Mouse (Mus musculus) cerebellum, postnatal 36 days (tissue): ENCODE results near the gene Sec14l5.

ENCODE experiments used
- DNase-seq, 2 experiments: peaks; one replicate each; pipeline ENCODE4 v3.0.0; 2021 to 2022; ENCODE audit warnings: mixed read lengths in 2 of 2

Gene Sec14l5

DNA sequence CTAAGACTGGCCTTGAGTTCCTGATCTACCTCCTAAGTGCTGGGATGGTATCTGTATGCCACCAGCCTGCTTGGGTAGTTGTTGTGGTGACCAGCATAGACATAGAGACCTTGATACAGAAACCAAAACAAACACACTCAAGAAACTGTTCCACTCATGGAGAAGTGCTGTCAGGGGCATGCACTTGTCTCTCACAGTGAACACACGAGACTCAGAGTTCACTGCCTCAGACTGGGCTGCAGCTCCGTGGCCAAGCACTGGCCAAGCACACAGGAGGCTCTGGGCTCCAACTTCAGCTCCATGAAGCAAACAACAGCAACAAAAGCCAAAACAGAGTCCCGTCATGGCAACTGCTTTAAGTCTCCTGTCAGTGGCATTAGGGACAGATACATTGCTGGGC is 8.1 kb downstream of the Sec14l5 start:
- no peak for DNase-seq

- DNase-seq = no peak
Measured at GRCm38 (mm10) chr16:5156495-5156894, 9.6 kb downstream of the Sec14l5 start.

DNA sequence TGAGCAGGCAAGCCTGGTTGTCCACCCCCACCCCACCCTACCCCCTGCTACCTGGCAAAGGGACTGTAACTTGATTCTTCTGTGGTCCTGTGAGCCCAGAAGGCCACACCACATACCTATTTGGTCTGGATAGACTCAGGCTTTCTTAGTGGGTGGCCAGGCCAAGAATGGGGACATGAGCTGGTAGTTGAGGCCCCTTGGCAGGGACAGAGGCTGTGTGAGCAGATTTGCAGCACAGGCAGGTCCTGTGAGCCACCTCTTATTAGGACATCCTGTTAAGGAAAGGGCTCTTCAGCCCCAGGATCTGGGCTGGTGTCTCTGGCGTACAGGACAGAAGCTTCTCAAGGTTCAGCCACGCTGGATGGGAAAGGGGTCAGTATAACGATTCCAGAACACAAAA is 10.2 kb downstream of the Sec14l5 start:
- no peak for DNase-seq

DNA sequence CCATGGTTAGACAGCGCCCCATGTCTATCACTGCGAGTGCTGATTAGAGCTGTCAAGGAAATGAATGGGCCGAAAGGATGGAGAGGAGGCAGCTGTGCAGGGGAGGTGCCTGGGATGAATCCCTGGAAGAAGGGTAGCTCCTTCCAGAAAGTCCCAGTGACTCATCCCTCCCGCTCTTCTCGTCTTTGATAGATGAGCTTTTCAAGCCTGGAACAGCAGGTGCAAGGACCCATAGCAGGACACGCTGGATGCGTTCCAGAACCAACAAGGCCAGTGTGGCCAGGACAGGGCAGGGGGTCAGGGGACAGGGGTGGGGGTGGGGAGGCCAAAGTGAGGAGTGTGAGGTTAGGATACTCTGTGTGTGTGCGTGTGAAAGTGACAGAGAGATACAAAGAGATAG is 12.3 kb downstream of the Sec14l5 start:
- no peak for DNase-seq

- DNase-seq = no peak
Measured at GRCm38 (mm10) chr16:5164327-5164726, 17.4 kb downstream of the Sec14l5 start.

- DNase-seq = no peak
Measured at GRCm38 (mm10) chr16:5168038-5168437, 21.1 kb downstream of the Sec14l5 start.

GRCm38 (mm10) chr16:5168829-5169228 is 21.9 kb downstream of the Sec14l5 start:
- DNase-seq = peak; percentile 23 to 26

DNA sequence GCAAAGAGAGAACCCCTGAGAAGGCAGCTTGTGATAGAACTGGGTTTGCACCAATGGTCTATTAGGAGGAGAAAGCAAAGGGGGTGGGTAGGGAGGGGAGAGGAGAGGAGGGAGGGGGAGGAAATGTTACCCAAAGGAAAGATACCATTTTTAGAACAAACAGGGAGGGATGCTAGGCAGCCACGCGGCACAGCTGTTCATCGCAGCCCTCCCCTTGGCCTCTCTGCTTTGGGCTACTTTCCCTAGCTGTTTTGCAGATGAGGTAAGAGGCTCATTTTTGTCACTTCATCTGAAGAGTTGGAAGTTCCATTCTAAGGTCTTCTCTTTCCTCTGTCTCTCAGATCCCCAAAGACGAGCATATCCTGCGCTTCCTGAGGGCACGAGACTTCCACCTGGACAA is 25.7 kb downstream of the Sec14l5 start:
- DNase-seq = no peak

DNA sequence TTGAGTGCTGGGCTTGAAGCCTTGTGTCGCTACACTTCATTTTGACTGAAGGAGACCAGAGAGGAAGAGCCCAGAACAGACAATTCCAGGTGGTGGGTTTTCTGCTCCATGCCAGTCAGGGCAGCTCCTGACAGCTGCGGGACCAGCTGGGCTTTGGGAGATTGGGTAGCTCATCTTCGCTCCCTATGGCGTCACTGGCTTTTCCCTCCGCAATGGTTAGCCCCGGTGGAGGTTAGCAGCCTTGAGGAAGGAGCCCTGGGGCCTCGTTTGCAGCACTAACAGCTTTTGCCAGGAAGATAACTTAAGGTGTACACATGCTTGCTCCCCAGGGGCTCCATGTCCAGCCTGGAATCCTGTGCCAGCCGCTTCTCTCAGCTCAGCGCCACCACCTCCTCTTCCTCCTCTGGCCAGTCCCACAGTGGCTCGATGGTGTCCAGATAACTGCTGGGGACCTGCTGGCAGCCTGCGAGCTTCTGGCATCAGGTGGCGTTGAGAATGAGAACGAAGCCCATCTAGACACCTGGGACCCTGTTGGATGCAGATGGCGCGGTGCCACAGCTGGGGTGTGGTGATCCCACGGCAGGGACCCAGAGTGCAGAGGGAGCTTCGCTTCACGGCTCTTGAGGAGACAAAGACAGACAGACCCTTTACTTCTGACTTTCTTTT is 36.5 kb downstream of the Sec14l5 start:
- peak; percentile 25 to 36 for DNase-seq

GRCm38 (mm10) chr16:5184101-5184500 is 37.2 kb downstream of the Sec14l5 start:
- no peak for DNase-seq

DNA sequence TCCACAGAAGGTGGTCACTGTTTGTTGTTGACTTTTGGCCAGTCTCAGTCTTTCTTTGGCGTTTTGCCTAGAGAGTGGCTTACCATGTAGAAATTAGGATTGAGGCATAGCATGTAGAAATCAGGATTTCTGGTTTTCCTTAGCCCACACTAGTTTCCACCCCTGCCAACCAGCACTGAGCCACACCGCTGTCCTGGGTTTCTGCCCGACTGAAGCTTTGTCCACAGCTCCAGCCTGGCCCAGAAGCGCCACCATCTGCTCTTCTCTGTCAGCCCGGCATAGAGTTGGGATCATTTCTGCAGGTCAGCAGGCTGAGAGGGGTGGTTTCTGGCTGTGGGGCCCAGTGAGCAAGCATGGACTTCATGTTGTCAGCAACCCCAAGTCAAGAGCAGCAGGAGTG is 38.0 kb downstream of the Sec14l5 start:
- peak; percentile 45 to 52 for DNase-seq

- DNase-seq = peak in 1 of 2 experiments; percentile 26
Measured at GRCm38 (mm10) chr16:5185691-5186090, 38.8 kb downstream of the Sec14l5 start.

- DNase-seq = peak; percentile 60 to 63
Measured at GRCm38 (mm10) chr16:5186234-5186633, 39.3 kb downstream of the Sec14l5 start.

DNA sequence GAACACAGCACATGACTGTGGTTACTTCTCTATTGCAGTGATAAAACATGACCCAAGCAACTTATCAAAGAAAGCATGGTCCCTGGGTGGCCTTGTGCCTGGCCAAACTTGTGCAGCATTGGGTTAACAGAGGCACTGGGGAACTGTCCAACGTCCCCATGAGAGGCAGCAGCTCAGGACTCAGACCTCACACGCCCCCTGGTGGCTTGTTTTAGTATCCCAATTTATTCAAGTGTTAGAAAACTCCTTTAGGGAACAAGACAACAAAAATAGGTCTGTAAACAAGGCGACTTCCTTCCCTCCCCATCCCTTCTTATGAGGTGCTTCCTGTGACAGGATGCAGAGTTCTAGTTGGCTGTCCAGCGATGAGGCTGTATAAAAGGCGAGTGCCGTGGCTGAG is 48.2 kb downstream of the Sec14l5 start:
- DNase-seq = peak; percentile 53 to 62

GRCm38 (mm10) chr16:5202681-5203080 is 55.8 kb downstream of the Sec14l5 start:
- DNase-seq = peak; percentile 39 to 46

DNA sequence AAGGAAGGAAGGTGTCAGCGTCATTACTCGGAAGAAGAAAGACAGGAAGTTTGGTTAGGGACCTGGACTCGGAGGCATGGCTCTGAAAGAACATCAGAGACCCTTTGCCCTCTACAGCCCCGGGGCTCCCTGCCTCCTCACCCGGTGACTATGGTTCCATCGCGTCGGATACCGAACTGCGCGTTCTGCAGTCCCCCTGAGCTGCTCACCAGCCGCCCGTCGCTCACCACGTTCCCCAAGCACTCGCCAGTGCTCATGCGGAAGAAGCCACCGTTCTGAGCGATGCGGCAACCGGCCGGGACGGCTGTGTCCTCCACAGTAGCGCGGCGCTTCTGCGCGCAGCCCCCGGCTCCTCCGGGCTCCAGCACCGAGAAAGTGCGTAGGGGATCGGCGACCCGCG is 56.3 kb downstream of the Sec14l5 start:
- no peak for DNase-seq

GRCm38 (mm10) chr16:5203668-5204433 is 56.9 kb downstream of the Sec14l5 start, which contains the start of gene Nagpa:
Nagpa (minus strand) TSS chr16:5204012.
- DNase-seq = peak; percentile 77 to 81

- DNase-seq = no peak
Measured at GRCm38 (mm10) chr16:5205431-5205970, 58.6 kb downstream of the Sec14l5 start.

- DNase-seq = no peak
Measured at GRCm38 (mm10) chr16:5206051-5206450, 59.1 kb downstream of the Sec14l5 start.

GRCm38 (mm10) chr16:5210365-5210764 is 63.5 kb downstream of the Sec14l5 start:
- no peak for DNase-seq

DNA sequence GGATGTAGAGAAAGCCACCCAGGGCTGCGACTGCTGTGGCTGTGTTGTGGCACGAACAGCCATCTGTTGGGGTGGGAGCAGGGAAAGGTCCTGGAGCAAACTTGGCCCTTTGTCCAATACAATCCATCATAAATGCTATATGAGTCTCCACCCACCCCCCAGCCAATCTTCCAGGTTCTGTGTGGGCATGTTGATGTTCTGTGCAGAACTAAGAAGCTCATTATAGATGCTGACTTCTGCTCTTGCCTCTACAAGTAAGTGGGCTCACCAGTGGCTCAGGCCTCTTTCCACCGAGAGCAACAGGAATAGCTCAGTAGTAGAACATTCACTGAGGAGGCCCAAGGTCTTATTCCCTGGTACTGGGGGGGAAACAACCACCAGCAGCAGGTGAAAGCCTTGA is 65.2 kb downstream of the Sec14l5 start:
- no peak for DNase-seq

- no peak for DNase-seq
Measured at GRCm38 (mm10) chr16:5214126-5214525, 67.2 kb downstream of the Sec14l5 start.

DNA sequence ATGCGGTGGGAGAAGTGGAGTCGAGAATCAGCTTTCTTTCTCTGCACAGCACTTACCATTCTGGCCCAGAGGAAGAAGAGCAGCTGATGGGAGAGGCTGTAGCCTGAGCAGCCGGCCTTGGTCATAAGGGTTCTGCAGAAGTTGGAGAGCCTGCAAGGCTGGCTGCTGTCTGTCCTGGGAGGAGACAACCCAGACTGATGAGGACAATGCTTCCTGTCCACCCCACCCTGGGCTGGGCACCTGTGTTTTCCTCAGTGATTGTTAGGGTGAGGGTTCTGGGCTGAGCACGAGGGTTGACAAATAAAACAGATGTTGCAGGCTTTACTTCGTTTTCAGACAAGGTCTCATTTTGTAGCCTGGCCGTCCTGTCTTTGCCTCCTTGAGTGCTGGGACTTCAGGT is 69.8 kb downstream of the Sec14l5 start:
- DNase-seq = no peak
